Mouse (Mus musculus) ES-E14 (cell line): ENCODE measurements around the gene Tmem95. TPM values are rescaled to one million over a fixed set of nuclear protein-coding genes. Genes with fewer than 3 reads are reported as not detected.

Experiments
- DNase-seq: peaks from one replicate; pipeline ENCODE4 v3.0.0-alpha.2; 2013; ENCODE audit warnings: low read depth, low spot score
- H3K27ac ChIP-seq: 2 replicates; pipeline ENCODE4 v1.5.1; 2012; ENCODE audit warnings: low read depth, mild to moderate bottlenecking, low read length, moderate library complexity, mixed read lengths; ENCODE audit not compliant: poor library complexity, insufficient read depth, severe bottlenecking
- H3K36me3 ChIP-seq: 2 replicates; pipeline ENCODE4 v1.6.1; 2012; ENCODE audit warnings: mild to moderate bottlenecking, low read length, moderate library complexity, mixed read lengths; ENCODE audit not compliant: control insufficient read depth, poor library complexity, insufficient read depth, severe bottlenecking
- H3K4me1 ChIP-seq, 2 experiments: fragments of 150-350 bp in 1 of 2; sonication (generic) in 1 of 2; 2 replicates each; pipeline ENCODE4 v1.6.1; 2012; ENCODE audit warnings: low read length in 2 of 2, mild to moderate bottlenecking in 1 of 2, mixed read lengths in 1 of 2; ENCODE audit not compliant: control insufficient read depth in 2 of 2, insufficient read depth in 2 of 2, poor library complexity in 1 of 2
- H3K4me3 ChIP-seq, 2 experiments: fragments of 150-350 bp in 1 of 2; sonication (generic) in 1 of 2; 2 replicates each; pipeline ENCODE4 v1.5.1; 2012; ENCODE audit warnings: low read length in 2 of 2, low read depth in 1 of 2, mild to moderate bottlenecking in 1 of 2, mixed read lengths in 1 of 2; ENCODE audit not compliant: insufficient read depth in 1 of 2, poor library complexity in 1 of 2, severe bottlenecking in 1 of 2
- H3K9ac ChIP-seq: 2 replicates; pipeline ENCODE4 v1.6.1; 2012; ENCODE audit warnings: low read depth, mild to moderate bottlenecking, low read length, mixed read lengths; ENCODE audit not compliant: poor library complexity, insufficient read depth, severe bottlenecking
- H3K9me3 ChIP-seq: fragments of 150-350 bp; sonication (generic); 2 replicates; pipeline ENCODE4 v1.6.1; 2012; ENCODE audit warnings: low read depth, mild to moderate bottlenecking, low read length; ENCODE audit not compliant: control insufficient read depth, insufficient read depth
- CHD2 ChIP-seq: IDR thresholded peaks from 2 replicates; pipeline ENCODE4 v1.6.1; 2014; ENCODE audit warnings: mild to moderate bottlenecking, low read depth, low read length, inconsistent platforms
- HCFC1 ChIP-seq: IDR thresholded peaks from 2 replicates; pipeline ENCODE4 v1.6.1; 2012; ENCODE audit warnings: low read length, inconsistent platforms, borderline replicate concordance; ENCODE audit not compliant: insufficient read depth
- MAFK ChIP-seq: IDR thresholded peaks from 2 replicates; pipeline ENCODE4 v1.6.1; 2014; ENCODE audit warnings: mild to moderate bottlenecking, low read depth, low read length, inconsistent platforms; ENCODE audit not compliant: insufficient read depth
- ZC3H11A ChIP-seq: IDR thresholded peaks from 2 replicates; pipeline ENCODE4 v1.6.1; 2012; ENCODE audit warnings: low read depth, mild to moderate bottlenecking, inconsistent platforms, low read length, borderline replicate concordance
- ZNF384 ChIP-seq: IDR thresholded peaks from 2 replicates; pipeline ENCODE4 v1.6.1; 2012; ENCODE audit warnings: low read depth, low read length, inconsistent platforms
- in situ Hi-C, 2 experiments: fragments of 600-800 bp; cut with MboI; formaldehyde crosslinking; loops; one replicate each; pipeline ENCODE4 v1.15.1; 2025; ENCODE audit warnings: low sequenced_read_pairs in 2 of 2, inconsistent platforms in 1 of 2; ENCODE audit not compliant: unreplicated experiment in 2 of 2
- total RNA-seq: library from RNA; depleted of rRNA; stranded (reverse); fragments of 300-350 nt; gene quantifications from 2 replicates; pipeline ENCODE4 v1.2.3, GENCODE M21; 2012; rRNA removed

Gene Tmem95
- total RNA-seq, 1 experiment: not detected

DNA sequence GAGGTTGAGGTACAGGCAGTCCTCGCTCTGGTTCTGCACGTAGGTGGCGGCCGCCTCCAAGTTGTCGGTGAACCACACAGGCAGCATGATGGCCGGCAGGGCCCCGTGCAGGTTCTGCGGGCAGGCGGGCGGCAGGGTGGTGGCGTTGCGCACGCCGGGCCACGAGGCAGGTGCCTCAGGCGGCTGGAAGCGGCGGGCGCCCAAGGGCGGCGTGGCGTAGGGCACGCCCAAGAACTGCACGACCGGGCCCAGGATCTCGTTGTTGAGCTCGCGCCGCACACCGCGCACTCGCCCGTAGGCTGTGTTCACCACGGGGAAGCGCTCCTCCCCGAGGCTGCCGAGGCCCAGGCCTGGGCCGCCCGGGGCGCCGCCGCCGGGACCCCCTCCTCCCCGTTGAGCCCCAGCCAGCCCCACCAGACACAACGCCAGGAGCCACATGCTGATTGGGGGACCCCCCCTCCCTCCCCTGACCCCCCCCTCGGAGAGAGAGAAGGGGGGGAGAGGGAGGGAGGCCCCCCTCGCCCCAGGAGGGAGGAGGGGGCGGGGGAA lies 43.7 kb downstream of the Tmem95 start:
- H3K4me3 ChIP-seq: peak overlapping the region; percentile 70 to 76
- no peaks in the 10 kb centered on the region for H3K36me3 ChIP-seq
- no peaks in the 10 kb centered on the region for H3K9me3 ChIP-seq
- no peak for DNase-seq
- no peak for TF ChIP-seq ZC3H11A
- no peak for TF ChIP-seq CHD2
- H3K4me1 ChIP-seq: peaks cover 0 to 5% of the 10 kb centered on the region in 2 experiments; a peak in 3 of 4 replicates
- H3K27ac ChIP-seq: no peak overlapping the region
- in situ Hi-C loops: no loop called here
- peak overlapping the region; percentile 55 for H3K9ac ChIP-seq

DNA sequence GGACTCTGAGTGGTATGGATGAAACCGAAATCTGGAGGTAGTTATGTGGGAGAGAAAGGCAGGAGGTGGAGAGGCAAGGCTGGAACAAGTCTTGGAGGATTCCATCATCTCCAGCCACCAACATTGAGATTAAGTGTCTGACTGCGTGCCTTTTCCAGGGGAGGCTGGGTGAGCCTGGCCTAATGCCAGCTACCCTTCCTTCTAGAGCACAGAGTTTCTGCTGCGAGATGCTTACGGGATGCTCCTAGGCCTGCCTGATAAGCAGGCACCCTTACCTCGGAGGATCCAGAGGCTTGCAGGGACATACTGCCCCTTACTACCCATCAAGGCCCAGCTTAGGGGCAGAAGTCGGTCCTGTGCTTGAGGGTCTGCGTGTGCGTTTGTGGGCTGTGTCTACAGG lies 44.3 kb downstream of the Tmem95 start:
- no peak for DNase-seq
- Histone ChIP-seq H3K4me1 (peaks cover 0 to 10% of the 10 kb centered on the region in 2 experiments; a peak in 3 of 4 replicates), H3K36me3 (no peaks in the 10 kb centered on the region), H3K27ac (no peak overlapping the region), H3K9me3 (no peaks in the 10 kb centered on the region), H3K4me3 (peak overlapping the region; percentile 70 to 76), H3K9ac (peak overlapping the region; percentile 55)
- TF ChIP-seq MAFK (no peak), ZNF384 (no peak), HCFC1 (no peak), CHD2 (no peak), ZC3H11A (no peak)
- in situ Hi-C loops: no loop called here

DNA sequence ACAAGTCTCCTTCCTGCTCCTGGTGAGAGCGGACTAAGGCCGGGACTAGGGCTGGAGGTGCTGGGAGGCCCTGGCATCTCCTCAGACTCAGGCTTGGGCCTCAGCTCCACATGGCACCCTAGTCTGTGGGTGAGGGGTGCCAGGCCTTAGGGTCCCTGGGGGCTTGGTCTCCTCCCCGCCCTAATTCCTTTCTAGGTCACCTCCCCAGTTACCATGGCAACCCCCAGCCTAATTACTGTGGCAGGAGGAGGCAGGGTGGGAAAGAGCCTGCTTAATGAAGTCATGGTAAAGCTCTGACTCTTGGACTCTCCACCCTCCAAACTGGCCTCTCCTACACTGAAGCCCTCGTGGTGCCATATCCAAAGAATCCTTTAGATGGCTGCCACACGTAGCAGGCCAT lies 49.0 kb downstream of the Tmem95 start:
- no peak for DNase-seq

More for the DNA sequence above, 49.0 kb downstream of the Tmem95 start:
- H3K4me1 ChIP-seq: peaks cover 0 to 18% of the 10 kb centered on the region in 2 experiments; a peak in 3 of 4 replicates
- H3K4me3 ChIP-seq: no peak overlapping the region
- H3K9ac ChIP-seq: no peak overlapping the region
- TF ChIP-seq MAFK: no peak
- H3K36me3 ChIP-seq: peaks cover 12% of the 10 kb centered on the region; the same call in 1 of the 2 replicates
- no peaks in the 10 kb centered on the region for H3K9me3 ChIP-seq
- no peak overlapping the region for H3K27ac ChIP-seq
- in situ Hi-C loops: no loop called here

Other genes with a start within 250 kb of the Tmem95 start
- gene Fxr2, start 245.0 kb downstream of the Tmem95 start, total RNA-seq: 153 and 161 TPM in 2 replicates
- gene Sox15, start 222.7 kb downstream of the Tmem95 start, total RNA-seq: 6.6 and 8.2 TPM in 2 replicates
- gene Mpdu1, start 215.4 kb downstream of the Tmem95 start, total RNA-seq: 258 and 349 TPM in 2 replicates
- 23.4 and 32.7 TPM in 2 replicates for gene Cd68, start 211.9 kb downstream of the Tmem95 start, total RNA-seq
- gene Eif4a1, start 205.6 kb downstream of the Tmem95 start, total RNA-seq: 1,512 and 1,948 TPM in 2 replicates
- gene Senp3, start 195.9 kb downstream of the Tmem95 start, total RNA-seq: 265 and 282 TPM in 2 replicates
- 8.6 and 11.7 TPM in 2 replicates for gene Tnfsf13, start 192.2 kb downstream of the Tmem95 start, total RNA-seq
- 8.7 and 16.1 TPM in 2 replicates for gene Tnfsf12, start 182.2 kb downstream of the Tmem95 start, total RNA-seq
- 13.7 and 19.9 TPM in 2 replicates for gene Tnfsfm13, start 181.9 kb downstream of the Tmem95 start, total RNA-seq
- gene Polr2a, start 119.4 kb downstream of the Tmem95 start, total RNA-seq: 71.9 and 74.2 TPM in 2 replicates
- 0.22 and 0.48 TPM in 2 replicates for gene Slc35g3, start 116.0 kb downstream of the Tmem95 start, total RNA-seq
- 1.6 and 3.0 TPM in 2 replicates for gene Zbtb4, start 112.1 kb downstream of the Tmem95 start, total RNA-seq
- 3.8 and 5.7 TPM in 2 replicates for gene Chrnb1, start 82.1 kb downstream of the Tmem95 start, total RNA-seq
- gene Fgf11, start 76.2 kb downstream of the Tmem95 start, total RNA-seq: 0.31 and 0.42 TPM in 2 replicates
- 1.3 and 1.8 TPM in 2 replicates for gene Tmem102, start 72.4 kb downstream of the Tmem95 start, total RNA-seq
- not detected in 2 replicates for gene Gm39566, start 62.7 kb downstream of the Tmem95 start, total RNA-seq
- not detected in 2 replicates for gene Spem2, start 59.6 kb downstream of the Tmem95 start, total RNA-seq
- 0.27 TPM in 1 of 2 replicates, not detected in the other for gene Spem1, start 55.8 kb downstream of the Tmem95 start, total RNA-seq
- 8.9 and 9.5 TPM in 2 replicates for gene Nlgn2, start 40.2 kb downstream of the Tmem95 start, total RNA-seq
- gene Tmem256, start 39.5 kb downstream of the Tmem95 start, total RNA-seq: 88.9 and 90.7 TPM in 2 replicates
- gene Plscr3, start 31.6 kb downstream of the Tmem95 start, total RNA-seq: 7.0 and 7.2 TPM in 2 replicates
- gene Tnk1, start 19.3 kb downstream of the Tmem95 start, total RNA-seq: 3.4 and 8.1 TPM in 2 replicates
- gene Kctd11, start 3.4 kb upstream of the Tmem95 start, total RNA-seq: 3.1 and 5.4 TPM in 2 replicates
- 9.6 and 14.7 TPM in 2 replicates for gene Acap1, start 17.5 kb upstream of the Tmem95 start, total RNA-seq
- gene 2810408A11Rik, start 23.0 kb upstream of the Tmem95 start, total RNA-seq: 3.3 and 5.7 TPM in 2 replicates
- gene Neurl4, start 23.1 kb upstream of the Tmem95 start, total RNA-seq: 66.3 and 98.2 TPM in 2 replicates
- gene Gps2, start 35.9 kb upstream of the Tmem95 start, total RNA-seq: 14.3 and 15.5 TPM in 2 replicates
- gene Eif5a, start 43.9 kb upstream of the Tmem95 start, total RNA-seq: 754 and 926 TPM in 2 replicates
- 3.9 and 6.1 TPM in 2 replicates for gene Ybx2, start 57.8 kb upstream of the Tmem95 start, total RNA-seq
- gene Slc2a4, start 70.2 kb upstream of the Tmem95 start, total RNA-seq: 2.6 and 4.2 TPM in 2 replicates
- 24.9 and 38.7 TPM in 2 replicates for gene Cldn7, start 86.8 kb upstream of the Tmem95 start, total RNA-seq
- gene Ctdnep1, start 103.1 kb upstream of the Tmem95 start, total RNA-seq: 33.3 and 41.2 TPM in 2 replicates
- 76.1 and 87.9 TPM in 2 replicates for gene Elp5, start 104.5 kb upstream of the Tmem95 start, total RNA-seq
- gene Gabarap, start 113.1 kb upstream of the Tmem95 start, total RNA-seq: 57.7 and 70.6 TPM in 2 replicates
- gene Phf23, start 117.8 kb upstream of the Tmem95 start, total RNA-seq: 64.7 and 80.9 TPM in 2 replicates
- 47.4 and 70.9 TPM in 2 replicates for gene Dvl2, start 122.6 kb upstream of the Tmem95 start, total RNA-seq
- gene Acadvl, start 137.4 kb upstream of the Tmem95 start, total RNA-seq: 32.5 and 48.7 TPM in 2 replicates
- 10.8 and 11.4 TPM in 2 replicates for gene Dlg4, start 138.9 kb upstream of the Tmem95 start, total RNA-seq
- gene Asgr1, start 176.1 kb upstream of the Tmem95 start, total RNA-seq: 0.58 TPM in 1 of 2 replicates, not detected in the other
- 2.0 and 2.1 TPM in 2 replicates for gene Asgr2, start 214.6 kb upstream of the Tmem95 start, total RNA-seq